Mouse (Mus musculus) brain, embryonic 14.5 days (tissue): Measurements from ENCODE around the gene Cdca8.

Source experiments
- CTCF ChIP-seq: fragments of 200-500 bp; IDR thresholded peaks from 2 replicates; pipeline ENCODE4 v1.5.1; 2012; ENCODE audit warnings: inconsistent platforms, mild to moderate bottlenecking, moderate library complexity, borderline replicate concordance; ENCODE audit not compliant: insufficient read depth, insufficient read length; ENCODE audit errors: extremely low read depth
- POLR2A ChIP-seq: fragments of 200-500 bp; IDR thresholded peaks from 2 replicates; pipeline ENCODE4 v1.6.1; 2012; ENCODE audit warnings: mild to moderate bottlenecking, inconsistent platforms, borderline replicate concordance; ENCODE audit not compliant: poor library complexity, insufficient read depth, insufficient read length, severe bottlenecking; ENCODE audit errors: extremely low read depth

GRCm38 (mm10) chr4:124964912-124965599 is 25.9 kb upstream of the Cdca8 start:
- TF ChIP-seq CTCF = no peak
- TF ChIP-seq POLR2A = no peak
